Mouse (Mus musculus) neural tube, embryonic 15.5 days (tissue): ENCODE measurements around the gene Ubl5. TPM values are rescaled to one million over a fixed set of nuclear protein-coding genes. Genes with fewer than 3 reads are reported as not detected.
"Not testable (repeated sequence)": the region's sequence is repeated elsewhere in the genome, so short reads cannot be mapped to it uniquely, and the experiment has no call there.

Experiments used
- ATAC-seq: fragments of 200-750 bp; cut with Nextera tagmentation; 2 replicates; pipeline ENCODE4 v1.8.0; 2017; ENCODE audit warnings: mild to moderate bottlenecking, moderate TSS enrichment, moderate library complexity; ENCODE audit not compliant: low FRiP score
- H3K27ac ChIP-seq: fragments of 300-500 bp; sonication (generic); replicated peaks from 2 replicates; pipeline ENCODE4 v1.5.1; 2015; ENCODE audit warnings: mild to moderate bottlenecking, inconsistent platforms
- H3K27me3 ChIP-seq: fragments of 300-500 bp; sonication (generic); replicated peaks from 2 replicates; pipeline ENCODE4 v1.6.1; 2015; ENCODE audit warnings: inconsistent platforms
- H3K36me3 ChIP-seq: fragments of 300-500 bp; sonication (generic); 2 replicates; pipeline ENCODE4 v1.6.1; 2015; ENCODE audit warnings: inconsistent platforms
- H3K4me1 ChIP-seq: fragments of 300-500 bp; sonication (generic); 2 replicates; pipeline ENCODE4 v1.6.1; 2015; ENCODE audit warnings: inconsistent platforms
- H3K4me2 ChIP-seq: fragments of 300-500 bp; sonication (generic); 2 replicates; pipeline ENCODE4 v1.6.1; 2015; ENCODE audit warnings: inconsistent platforms, mild to moderate bottlenecking, moderate library complexity
- H3K4me3 ChIP-seq: fragments of 300-500 bp; sonication (generic); replicated peaks from 2 replicates; pipeline ENCODE4 v1.5.1; 2015; ENCODE audit warnings: mild to moderate bottlenecking, inconsistent platforms
- H3K9ac ChIP-seq: fragments of 300-500 bp; sonication (generic); replicated peaks from 2 replicates; pipeline ENCODE4 v1.6.1; 2015; ENCODE audit warnings: mild to moderate bottlenecking, inconsistent platforms
- H3K9me3 ChIP-seq: fragments of 300-500 bp; sonication (generic); replicated peaks from 2 replicates; pipeline ENCODE4 v1.6.1; 2016; ENCODE audit warnings: inconsistent platforms
- WGBS: fragments of 180-500 bp; shearing (Covaris S2); methylation state at CpG from one replicate; pipeline ENCODE4 v1.1.7; 2015; ENCODE audit warnings: mixed read lengths; 5-methylcytosine and 5-hydroxymethylcytosine counted together
- polyA plus RNA-seq: library from polyadenylated mRNA; unstranded; fragments of >200 nt; fragmentation: Nextera tagmentation; extraction: Ambion mirVana; gene quantifications from 2 replicates; pipeline ENCODE4 v1.2.1, GENCODE M21; 2015

Gene Ubl5
- 463 and 500 TPM in 2 replicates for polyA plus RNA-seq

- Histone ChIP-seq H3K36me3 (peaks cover 28% of the 10 kb centered on the region), H3K4me1 (peaks cover 53% of the 10 kb centered on the region), H3K4me2 (peak within 1 kb of the TSS; percentile 98), H3K27me3 (no peaks in the 10 kb centered on the region), H3K9ac (peak within 1 kb of the TSS; percentile 81), H3K9me3 (no peaks in the 10 kb centered on the region), H3K27ac (peak within 1 kb of the TSS; percentile 94), H3K4me3 (peak within 1 kb of the TSS; percentile 90)
- WGBS: under 1% methylated on average over 51 of the region's 51 CpGs
- peak; percentile 91 for ATAC-seq
These were observed at the start of gene Ubl5 for GRCm38 (mm10) chr9:20642101-20642895. TSS of gene Ubl5 (plus strand) at chr9:20642878.

- H3K27ac ChIP-seq: no peak overlapping the region
- peaks cover 2% of the 10 kb centered on the region; the same call in 1 of the 2 replicates for H3K4me1 ChIP-seq
- no peaks in the 10 kb centered on the region for H3K9me3 ChIP-seq
- peaks cover 29% of the 10 kb centered on the region for H3K36me3 ChIP-seq
- WGBS: 83% methylated on average over 6 of the region's 6 CpGs
- H3K27me3 ChIP-seq: no peaks in the 10 kb centered on the region
- no peak for ATAC-seq
- no peak overlapping the region for H3K9ac ChIP-seq
- no peak overlapping the region for H3K4me3 ChIP-seq
- H3K4me2 ChIP-seq: no peak overlapping the region
These were observed 41.4 kb upstream of the Ubl5 start for GRCm38 (mm10) chr9:20601270-20601669.

DNA sequence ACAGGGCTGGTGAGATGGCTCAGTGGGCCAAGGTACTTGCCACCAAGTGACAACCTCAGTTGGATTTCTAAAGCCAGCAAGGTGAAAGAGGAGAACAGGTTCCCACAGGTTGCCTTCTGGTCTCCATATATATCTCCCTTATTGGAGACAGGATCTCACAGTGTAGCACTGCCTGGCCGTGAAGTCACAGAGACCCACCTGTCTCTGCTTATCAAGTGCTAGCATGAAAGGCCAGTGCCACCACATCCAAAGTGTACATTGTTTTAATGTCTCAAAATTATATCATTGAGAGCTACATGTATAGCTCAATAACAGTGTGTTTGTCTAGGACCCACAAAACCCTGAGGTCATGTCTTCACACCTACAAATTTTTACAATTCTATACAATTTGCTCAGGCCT lies 36.4 kb upstream of the Ubl5 start:
- Histone ChIP-seq H3K9ac (peak overlapping the region; percentile 83; the same call in 1 of the 2 replicates), H3K36me3 (peaks cover 12% of the 10 kb centered on the region), H3K4me1 (peaks cover 10% of the 10 kb centered on the region; the same call in 1 of the 2 replicates), H3K9me3 (no peaks in the 10 kb centered on the region), H3K4me2 (peak overlapping the region; percentile 80), H3K27ac (peak overlapping the region; percentile 100; the same call in 1 of the 2 replicates), H3K27me3 (no peaks in the 10 kb centered on the region), H3K4me3 (no peak overlapping the region)
- ATAC-seq: no peak
- 93% methylated on average over 1 of the region's 1 CpGs for WGBS

DNA sequence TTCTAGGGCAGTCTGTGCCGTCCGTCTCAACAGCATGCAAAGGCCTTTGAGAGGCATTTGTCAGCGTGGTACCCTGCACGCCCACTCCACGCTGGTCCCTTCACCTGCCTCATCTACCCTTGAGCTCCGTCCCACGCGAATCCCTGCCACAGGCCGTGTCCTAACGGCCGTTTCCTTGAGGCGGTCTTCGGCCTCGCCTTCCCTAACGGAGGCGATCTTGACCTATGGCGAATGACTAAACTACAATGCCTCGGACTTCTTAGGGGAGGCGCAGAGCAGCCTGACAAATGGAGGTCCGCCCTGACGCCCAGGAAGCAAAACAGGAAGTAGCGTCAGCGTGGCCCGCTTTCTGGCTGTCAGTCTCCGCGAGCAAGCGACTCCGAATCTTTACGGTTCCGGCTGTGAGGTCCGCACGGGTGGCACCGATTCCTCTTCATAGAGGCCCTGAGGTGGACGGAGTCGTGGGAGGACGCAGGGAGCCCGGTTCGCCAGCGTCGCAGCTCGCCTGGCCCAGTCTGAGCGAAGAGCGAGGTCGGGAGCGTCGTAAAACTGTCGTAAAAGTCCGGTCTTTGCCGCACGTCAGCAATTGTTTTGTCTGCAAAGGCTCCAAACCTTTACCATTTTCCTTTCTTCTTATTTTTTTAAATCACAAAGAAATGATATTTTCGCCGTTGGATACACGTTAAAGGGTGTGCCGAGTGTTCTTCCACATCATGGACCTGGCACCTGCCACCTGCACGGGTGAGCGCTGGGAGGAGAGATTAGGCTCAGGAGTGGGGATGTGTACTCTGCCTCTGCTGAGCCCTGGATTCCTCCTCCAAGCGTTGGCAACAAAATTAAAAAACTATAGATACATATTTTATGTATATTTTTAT lies 35.3 kb upstream of the Ubl5 start:
- H3K27me3 ChIP-seq: no peaks in the 10 kb centered on the region
- H3K4me1 ChIP-seq: peaks cover 10% of the 10 kb centered on the region; the same call in 1 of the 2 replicates
- peak; percentile 92 for ATAC-seq
- H3K4me2 ChIP-seq: peak overlapping the region; percentile 80
- H3K27ac ChIP-seq: peak overlapping the region; percentile 100
- H3K9ac ChIP-seq: peak overlapping the region; percentile 83
- H3K9me3 ChIP-seq: no peaks in the 10 kb centered on the region
- peak overlapping the region; percentile 83 for H3K4me3 ChIP-seq
- under 1% methylated on average over 57 of the region's 57 CpGs for WGBS
- peaks cover 6% of the 10 kb centered on the region; the same call in 1 of the 2 replicates for H3K36me3 ChIP-seq

DNA sequence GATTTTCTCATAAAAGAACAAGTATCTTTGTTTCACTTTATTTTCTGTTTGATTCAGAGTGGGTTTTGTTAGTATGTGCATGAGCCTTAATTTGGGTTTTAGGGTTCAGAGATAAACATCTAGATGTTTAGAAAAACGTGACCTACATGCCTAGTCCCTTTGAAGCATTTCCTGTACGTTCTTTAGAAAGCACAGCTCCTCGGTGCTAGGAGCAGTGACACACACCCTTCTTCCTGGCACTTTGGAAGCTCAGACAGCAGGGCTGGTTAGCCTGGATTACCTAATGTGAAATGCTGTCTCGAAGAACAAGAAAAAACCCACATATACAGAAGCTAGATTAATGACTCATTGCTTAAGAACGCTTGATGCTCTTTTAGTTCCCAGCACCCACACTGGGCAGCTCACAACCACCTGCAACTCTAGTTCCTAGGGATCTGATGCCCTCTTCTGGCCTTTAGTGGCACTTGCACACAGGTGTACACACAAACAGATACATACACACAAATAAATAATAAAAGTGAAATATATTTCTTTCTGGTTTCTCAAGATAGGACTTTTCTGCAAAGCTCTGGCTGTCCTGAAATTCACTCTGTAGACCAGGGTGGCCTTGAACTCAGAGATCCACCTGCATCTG lies 32.7 kb upstream of the Ubl5 start:
- H3K4me1 ChIP-seq: peaks cover 10% of the 10 kb centered on the region; the same call in 1 of the 2 replicates
- no peak overlapping the region for H3K4me3 ChIP-seq
- 89% methylated on average over 5 of the region's 5 CpGs for WGBS
- no peaks in the 10 kb centered on the region for H3K27me3 ChIP-seq
- no peak overlapping the region for H3K4me2 ChIP-seq
- H3K9me3 ChIP-seq: no peaks in the 10 kb centered on the region
- H3K27ac ChIP-seq: no peak overlapping the region
- no peak for ATAC-seq
- no peak overlapping the region for H3K9ac ChIP-seq
- H3K36me3 ChIP-seq: peaks cover 3% of the 10 kb centered on the region; the same call in 1 of the 2 replicates

GRCm38 (mm10) chr9:20611976-20612375 lies 30.7 kb upstream of the Ubl5 start:
- no peak overlapping the region for H3K4me2 ChIP-seq
- WGBS: 85% methylated on average over 5 of the region's 5 CpGs

GRCm38 (mm10) chr9:20616685-20617084 lies 26.0 kb upstream of the Ubl5 start:
- Histone ChIP-seq H3K27me3 (no peaks in the 10 kb centered on the region), H3K9me3 (no peaks in the 10 kb centered on the region), H3K27ac (no peak overlapping the region), H3K4me3 (no peak overlapping the region), H3K9ac (no peak overlapping the region), H3K4me2 (no peak overlapping the region), H3K4me1 (no peaks in the 10 kb centered on the region), H3K36me3 (peaks cover 15% of the 10 kb centered on the region)
- 90% methylated on average over 2 of the region's 2 CpGs for WGBS
- no peak for ATAC-seq

More at GRCm38 (mm10) chr9:20611976-20612375, 30.7 kb upstream of the Ubl5 start:
- no peaks in the 10 kb centered on the region for H3K27me3 ChIP-seq
- no peak overlapping the region for H3K4me3 ChIP-seq
- H3K4me1 ChIP-seq: 0 out of 2 replicates have a peak, but pooled peaks cover 2% of the 10 kb centered on the region
- H3K9ac ChIP-seq: no peak overlapping the region
- no peak for ATAC-seq
- H3K36me3 ChIP-seq: peaks cover 8% of the 10 kb centered on the region; the same call in 1 of the 2 replicates
- no peak overlapping the region for H3K27ac ChIP-seq
- H3K9me3 ChIP-seq: no peaks in the 10 kb centered on the region

- no peak for ATAC-seq
- no peak overlapping the region for H3K27ac ChIP-seq
- H3K9me3 ChIP-seq: no peaks in the 10 kb centered on the region
- 96% methylated on average over 2 of the region's 2 CpGs for WGBS
- no peak overlapping the region for H3K4me2 ChIP-seq
- no peak overlapping the region for H3K9ac ChIP-seq
- H3K36me3 ChIP-seq: peaks cover 7% of the 10 kb centered on the region; the same call in 1 of the 2 replicates
- no peaks in the 10 kb centered on the region for H3K27me3 ChIP-seq
- H3K4me1 ChIP-seq: no peaks in the 10 kb centered on the region
- H3K4me3 ChIP-seq: no peak overlapping the region
These were observed 11.3 kb upstream of the Ubl5 start for GRCm38 (mm10) chr9:20631332-20631731.

DNA sequence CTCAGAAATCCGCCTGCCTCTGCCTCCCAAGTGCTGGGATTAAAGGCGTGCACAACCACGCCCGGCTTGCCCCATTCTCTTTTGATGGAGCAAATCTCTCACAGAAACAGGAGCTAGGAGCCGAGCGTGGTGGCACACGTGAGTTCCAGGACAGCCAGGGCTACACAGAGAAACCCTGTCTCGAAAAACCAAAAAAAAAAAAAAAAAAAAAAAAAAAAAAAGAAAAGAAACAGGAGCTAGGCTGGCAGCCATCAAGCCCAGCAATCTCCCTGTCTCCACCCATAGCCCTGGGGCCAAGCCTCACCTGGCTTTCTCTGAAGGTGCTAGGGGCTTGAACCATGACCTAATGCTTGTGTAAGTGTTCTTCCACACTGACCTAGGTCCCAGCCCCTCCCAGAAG lies 7.0 kb upstream of the Ubl5 start:
- not testable (repeated sequence) for ATAC-seq, H3K4me3 ChIP-seq, H3K9me3 ChIP-seq, H3K4me2 ChIP-seq, H3K9ac ChIP-seq, H3K27ac ChIP-seq, H3K27me3 ChIP-seq
- 93% methylated on average over 8 of the region's 8 CpGs for WGBS
- peaks cover 12% of the 10 kb centered on the region for H3K4me1 ChIP-seq
- peaks cover 26% of the 10 kb centered on the region for H3K36me3 ChIP-seq

DNA sequence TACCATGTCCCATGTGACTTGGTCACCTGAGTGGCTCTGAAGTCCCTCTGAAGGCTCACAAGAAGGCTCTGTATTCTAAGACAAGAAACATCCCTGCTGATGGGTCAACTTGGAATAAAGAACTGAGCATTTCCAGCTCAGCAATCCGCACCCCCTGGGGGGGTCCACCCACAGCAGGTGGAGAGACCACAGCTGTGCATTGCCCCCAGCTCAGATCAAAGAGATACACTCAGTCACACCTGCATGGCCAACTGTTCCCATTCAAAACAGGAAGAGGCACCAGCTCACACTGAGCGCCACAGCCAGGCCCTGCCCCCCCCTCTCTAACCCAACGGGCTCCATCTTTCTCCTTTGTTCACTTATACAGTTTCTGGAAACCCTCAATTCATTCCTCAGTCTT lies 6.4 kb upstream of the Ubl5 start:
- WGBS: 74% methylated on average over 3 of the region's 3 CpGs
- ATAC-seq: no peak
- peaks cover 18% of the 10 kb centered on the region for H3K4me1 ChIP-seq

GRCm38 (mm10) chr9:20636790-20637189 lies 5.9 kb upstream of the Ubl5 start:
- Histone ChIP-seq H3K9me3 (no peaks in the 10 kb centered on the region), H3K27ac (no peak overlapping the region), H3K4me2 (no peak overlapping the region), H3K4me3 (no peak overlapping the region), H3K9ac (no peak overlapping the region), H3K27me3 (no peaks in the 10 kb centered on the region), H3K4me1 (peaks cover 23% of the 10 kb centered on the region), H3K36me3 (peaks cover 26% of the 10 kb centered on the region)
- ATAC-seq: no peak
- WGBS: 92% methylated on average over 2 of the region's 2 CpGs

More for the DNA sequence above, 6.4 kb upstream of the Ubl5 start:
- Histone ChIP-seq H3K4me2 (no peak overlapping the region), H3K36me3 (peaks cover 26% of the 10 kb centered on the region), H3K4me3 (no peak overlapping the region), H3K27ac (no peak overlapping the region), H3K9me3 (no peaks in the 10 kb centered on the region), H3K27me3 (no peaks in the 10 kb centered on the region), H3K9ac (no peak overlapping the region)
